Mouse (Mus musculus): ENCODE measurements around the gene Ssxa1.
"Not testable (repeated sequence)": the region's sequence is repeated elsewhere in the genome, so short reads cannot be mapped to it uniquely, and the experiment has no call there.

The Ssxa1 gene

DNA sequence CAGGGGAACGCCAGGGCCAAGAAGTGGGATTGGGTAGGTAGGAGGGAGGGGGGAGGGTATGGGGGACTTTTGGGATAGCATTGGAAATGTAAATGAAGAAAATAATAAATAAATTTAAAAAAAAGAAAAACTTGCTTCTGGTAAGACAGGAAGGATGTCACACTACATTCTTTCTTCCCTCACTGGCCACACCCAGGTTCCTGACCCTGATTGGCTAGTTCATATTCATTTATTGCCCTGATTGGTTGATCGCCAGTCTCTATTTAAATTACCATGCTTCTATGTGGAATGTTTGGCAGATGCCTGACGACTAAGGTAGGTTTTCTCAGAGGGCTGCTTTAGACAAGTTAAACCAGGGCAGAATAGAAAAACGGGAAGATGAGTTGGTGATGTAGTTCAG, at the start of gene Ssxa1:
Gene Ssxa1, plus strand, starts transcription at position 301 of the 400 bp plus-strand sequence.
- no peak for DNase-seq (ENCODE audit: low spot score)

DNA sequence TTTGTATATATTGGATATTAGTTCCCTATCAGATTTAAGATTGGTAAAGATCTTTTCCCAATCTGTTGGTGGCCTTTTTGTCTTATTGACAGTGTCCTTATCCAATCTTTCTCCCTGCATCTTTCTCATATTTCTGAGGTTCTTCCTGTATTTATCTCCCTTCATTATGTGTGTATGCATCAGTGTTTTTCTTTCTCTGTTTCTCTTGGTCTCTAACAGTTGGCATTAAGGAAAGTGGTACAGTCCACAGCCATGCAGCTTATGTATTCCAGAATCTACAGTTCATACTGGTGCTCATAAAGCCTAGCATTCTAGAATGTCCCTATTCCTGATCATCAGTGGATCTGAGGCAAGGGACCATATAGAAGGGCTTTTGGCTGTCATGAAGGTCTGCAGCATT, 47.5 kb upstream of the Ssxa1 start, which contains the start of gene Spaca5:
Gene Spaca5, plus strand, starts transcription at position 301 of the 400 bp plus-strand sequence.
- no peak for DNase-seq (ENCODE audit: low spot score)

DNA sequence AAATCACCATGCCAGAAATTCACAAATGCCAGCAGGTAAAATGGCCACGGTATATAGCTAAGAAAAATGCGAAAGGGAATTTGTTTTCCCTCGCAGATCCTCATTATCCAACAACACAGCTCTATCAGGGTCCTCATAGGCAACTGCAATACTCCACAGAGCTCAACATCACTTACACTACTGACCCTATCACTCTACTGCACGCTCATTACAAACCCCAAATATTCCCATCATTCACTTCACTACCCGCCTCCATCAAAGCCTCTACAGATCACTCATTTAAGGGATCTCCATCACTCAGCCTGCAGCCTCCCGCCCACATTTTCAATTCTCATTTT, 27.0 kb upstream of the Ssxa1 start:
- DNase-seq (ENCODE audit: low spot score): peak; percentile 2

DNA sequence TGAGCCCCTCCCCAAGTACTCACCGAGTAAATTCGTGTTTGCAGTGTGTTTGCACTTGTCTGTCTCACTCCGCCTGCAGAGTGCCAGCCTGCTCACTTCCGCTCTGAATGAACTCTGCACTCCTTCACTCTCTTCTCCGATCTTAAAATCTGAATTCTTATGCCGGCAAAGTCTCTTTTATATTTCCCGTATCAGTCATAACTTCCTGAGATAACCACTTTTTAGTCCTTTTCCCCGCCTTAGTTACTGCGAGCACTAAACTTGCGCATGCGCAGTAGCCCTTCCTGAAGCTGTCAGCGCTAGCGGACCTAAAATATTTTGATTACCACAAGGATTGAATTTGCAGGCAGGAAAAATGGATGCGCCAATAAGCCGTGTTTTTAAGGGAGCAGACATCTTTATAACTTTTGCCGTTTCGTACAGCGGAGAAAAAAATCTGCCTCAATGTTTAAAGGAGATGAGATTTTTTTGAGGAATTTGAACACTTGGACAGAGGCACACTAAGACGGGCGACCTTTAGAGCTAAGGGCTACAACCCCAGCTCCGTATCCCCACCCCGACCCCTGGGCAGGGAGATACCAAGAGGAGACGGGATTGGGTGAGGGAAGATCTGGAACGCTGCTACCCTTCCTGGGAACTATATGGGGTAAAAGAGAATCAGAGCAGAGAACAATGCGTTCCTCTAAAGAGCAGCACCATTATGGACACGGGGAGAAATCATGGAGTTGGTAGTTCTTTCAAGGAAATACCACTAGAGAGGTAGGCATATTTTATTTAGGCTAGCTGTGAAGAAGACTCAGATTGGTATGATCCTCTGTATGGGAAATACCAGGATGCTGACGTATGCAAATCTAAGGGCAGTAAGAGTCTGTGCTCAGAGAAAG, 26.4 kb upstream of the Ssxa1 start, which contains the start of gene Zfp300:
Gene Zfp300, minus strand, starts transcription at position 545 of the 884 bp plus-strand sequence.
- DNase-seq (ENCODE audit: low spot score): peak; percentile 70

DNA sequence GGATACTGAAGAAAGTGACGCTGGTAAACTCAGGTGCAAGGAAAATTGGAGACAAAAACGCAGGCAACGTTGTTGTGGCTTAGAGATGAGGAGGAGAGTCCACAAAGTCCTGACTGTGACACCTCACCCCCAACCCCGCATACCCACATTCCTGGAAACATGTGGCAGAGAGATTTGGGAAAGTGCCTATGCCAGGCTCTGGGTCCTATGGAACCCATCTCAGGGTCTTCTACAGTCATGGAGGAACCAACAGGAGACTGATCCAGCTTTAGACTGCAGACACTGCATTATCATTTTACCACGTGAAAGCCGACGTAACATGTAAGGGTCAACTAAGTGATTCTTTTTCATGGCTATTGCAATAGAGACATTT, 25.8 kb upstream of the Ssxa1 start:
- no peak for DNase-seq (ENCODE audit: low spot score)

DNA sequence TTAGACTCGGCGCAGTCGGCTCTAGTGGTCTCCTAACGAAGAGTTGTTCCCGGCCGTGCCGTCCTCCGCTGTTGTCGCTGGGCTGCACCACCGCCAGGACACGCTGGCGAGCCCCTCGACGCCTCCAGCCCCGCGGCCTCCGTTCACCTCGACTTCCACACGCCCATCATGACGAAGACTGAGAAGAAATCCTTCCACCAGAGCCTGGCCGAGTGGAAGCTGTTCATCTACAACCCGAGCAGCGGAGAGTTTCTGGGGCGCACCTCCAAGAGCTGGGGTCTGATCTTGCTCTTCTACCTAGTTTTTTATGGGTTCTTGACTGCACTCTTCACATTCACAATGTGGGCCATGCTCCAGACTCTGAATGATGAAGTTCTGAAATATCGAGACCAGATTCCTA, 31.1 kb downstream of the Ssxa1 start:
- DNase-seq (ENCODE audit: low spot score): not testable (repeated sequence)

All from layer of hippocampus, adult 11-12 months (tissue).